In genomic region chr13:10332762-10333161, GRCm38 (mm10) we compare ENCODE assay signal across 27 mouse cellular contexts. TPM values are rescaled to one million over a fixed set of nuclear protein-coding genes. Genes with fewer than 3 reads are reported as not detected.
"Had no signal": no experiment of that assay in that cellular context is flagged by ENCODE, and none has a peak within 500 bp of the region (broad histone marks: within the 10 kb centered on the region; RNA-seq: fewer than 3 reads in every experiment).

No protein-coding gene starts in this region.

- H3K27me3 ChIP-seq: embryonic facial prominence, embryonic 12.5 days; embryonic facial prominence, embryonic 13.5 days; embryonic facial prominence, embryonic 15.5 days; forebrain, embryonic 12.5 days; forebrain, embryonic 13.5 days; forebrain, embryonic 15.5 days had no signal

- H3K27ac ChIP-seq: embryonic facial prominence, embryonic 10.5 days; embryonic facial prominence, embryonic 12.5 days; embryonic facial prominence, embryonic 13.5 days; embryonic facial prominence, embryonic 15.5 days; forebrain, embryonic 10.5 days; forebrain, embryonic 12.5 days; forebrain, embryonic 13.5 days; forebrain, embryonic 15.5 days; gastrocnemius, adult 2 months; heart, adult 2 months had no signal

- H3K4me1 ChIP-seq: embryonic facial prominence, embryonic 10.5 days; embryonic facial prominence, embryonic 12.5 days; embryonic facial prominence, embryonic 13.5 days; embryonic facial prominence, embryonic 15.5 days; forebrain, embryonic 10.5 days; forebrain, embryonic 12.5 days; forebrain, embryonic 13.5 days; forebrain, embryonic 15.5 days had no signal

- H3K4me2 ChIP-seq: embryonic facial prominence, embryonic 12.5 days; embryonic facial prominence, embryonic 13.5 days; embryonic facial prominence, embryonic 15.5 days; forebrain, embryonic 12.5 days; forebrain, embryonic 13.5 days; forebrain, embryonic 15.5 days had no signal

- DNase-seq: cerebellum, adult 2 months; cerebellum, adult 8-10 months; cerebellum, adult 9-10 months; cerebellum, adult 9-11 months; cerebellum, postnatal 25 days; cerebellum, postnatal 36 days; embryo, embryonic 11 days; forebrain, postnatal 0 days; gastrocnemius, adult 2 months; gastrocnemius, postnatal 14 days; gastrocnemius, postnatal 25 days; gastrocnemius, postnatal 36 days; heart, adult 11 months; heart, adult 18-20 months; heart, adult 2 months had no signal

- H3K9ac ChIP-seq: embryonic facial prominence, embryonic 12.5 days; embryonic facial prominence, embryonic 13.5 days; embryonic facial prominence, embryonic 15.5 days; forebrain, embryonic 12.5 days; forebrain, embryonic 13.5 days; forebrain, embryonic 15.5 days; forebrain, postnatal 0 days had no signal

- H3K4me3 ChIP-seq: embryonic facial prominence, embryonic 10.5 days; embryonic facial prominence, embryonic 12.5 days; embryonic facial prominence, embryonic 13.5 days; embryonic facial prominence, embryonic 15.5 days; erythroblast, embryonic 14.5 days; forebrain, embryonic 10.5 days; forebrain, embryonic 12.5 days; forebrain, embryonic 13.5 days; forebrain, embryonic 15.5 days; gastrocnemius, adult 2 months; heart, adult 2 months had no signal

- H3K36me3 ChIP-seq: embryonic facial prominence, embryonic 10.5 days; embryonic facial prominence, embryonic 12.5 days; embryonic facial prominence, embryonic 13.5 days; embryonic facial prominence, embryonic 15.5 days; forebrain, embryonic 10.5 days; forebrain, embryonic 12.5 days; forebrain, embryonic 15.5 days had no signal

- H3K9me3 ChIP-seq: embryonic facial prominence, embryonic 10.5 days; embryonic facial prominence, embryonic 12.5 days; embryonic facial prominence, embryonic 13.5 days; embryonic facial prominence, embryonic 15.5 days; forebrain, embryonic 10.5 days; forebrain, embryonic 12.5 days; forebrain, embryonic 13.5 days; forebrain, embryonic 15.5 days had no signal

- ATAC-seq: forebrain, embryonic 13.5 days; forebrain, embryonic 14.5 days; forebrain, embryonic 15.5 days; forebrain, embryonic 16.5 days; forebrain, postnatal 0 days had no signal

RNA-seq across cellular contexts. Expression of gene Chrm3, which starts 27.9 kb away (rescaled TPM):
- total RNA-seq: common myeloid progenitor, adult 5-6 weeks had no signal
- polyA plus RNA-seq: erythroblast, embryonic 14.5 days; forebrain, embryonic 10.5 days had no signal
